Mouse (Mus musculus): ENCODE results near the gene Lima1. TPM values are rescaled to one million over a fixed set of nuclear protein-coding genes. Genes with fewer than 3 reads are reported as not detected.

Lima1 gene
- polyA plus RNA-seq, 1 experiment from 2014 or later = 77.1 TPM

DNA sequence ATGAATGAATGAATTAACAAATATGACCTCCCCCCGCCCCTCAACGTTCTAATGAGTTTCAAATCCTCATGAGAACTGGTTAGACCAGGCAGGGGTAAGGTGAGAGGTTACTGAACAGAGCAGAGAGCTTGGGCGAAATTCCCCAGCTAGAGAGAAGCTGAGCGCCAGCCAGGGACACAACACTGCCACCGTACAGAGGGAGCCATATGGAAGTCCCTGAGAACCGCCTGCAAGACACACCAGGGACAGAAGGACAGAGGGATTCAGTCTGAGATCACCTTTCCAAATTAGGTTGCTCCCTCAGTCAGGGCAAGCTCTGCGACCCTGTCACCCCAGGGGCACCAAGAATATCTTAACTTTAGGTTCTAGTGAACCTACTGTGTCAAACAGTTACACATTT, 37.7 kb downstream of the Lima1 start:
- 61% methylated on average over 7 of the region's 7 CpGs for WGBS
- ATAC-seq (ENCODE audit: low FRiP score, low TSS enrichment) (no peak), DNase-seq (ENCODE audit: low spot score) (no peak)
- H3K27me3 ChIP-seq (ENCODE audit: control insufficient read depth, insufficient read depth, low read length) = no peaks in the 10 kb centered on the region
- H3K4me3 ChIP-seq (ENCODE audit: low read depth, low read length) = no peak overlapping the region
- H3K4me1 ChIP-seq (replicated peaks; ENCODE audit: control insufficient read depth, insufficient read depth) = no peaks in the 10 kb centered on the region
- H3K9ac ChIP-seq (ENCODE audit: low read length) = no peak overlapping the region
- H3K9me3 ChIP-seq (ENCODE audit: control insufficient read depth, low read length) = no peaks in the 10 kb centered on the region
- H3K36me3 ChIP-seq (ENCODE audit: control insufficient read depth, insufficient read depth, low read length) = no peaks in the 10 kb centered on the region
- TF ChIP-seq CTCF (IDR thresholded peaks at IDR 0.05; ENCODE audit: low read depth) (no peak), EP300 (optimal IDR thresholded peaks at IDR 0.05) (no peak)
- no peak overlapping the region for H3K4me2 ChIP-seq (replicated peaks; ENCODE audit: low read depth)
- H3K27ac ChIP-seq (replicated peaks) = peak overlapping the region; percentile 63

DNA sequence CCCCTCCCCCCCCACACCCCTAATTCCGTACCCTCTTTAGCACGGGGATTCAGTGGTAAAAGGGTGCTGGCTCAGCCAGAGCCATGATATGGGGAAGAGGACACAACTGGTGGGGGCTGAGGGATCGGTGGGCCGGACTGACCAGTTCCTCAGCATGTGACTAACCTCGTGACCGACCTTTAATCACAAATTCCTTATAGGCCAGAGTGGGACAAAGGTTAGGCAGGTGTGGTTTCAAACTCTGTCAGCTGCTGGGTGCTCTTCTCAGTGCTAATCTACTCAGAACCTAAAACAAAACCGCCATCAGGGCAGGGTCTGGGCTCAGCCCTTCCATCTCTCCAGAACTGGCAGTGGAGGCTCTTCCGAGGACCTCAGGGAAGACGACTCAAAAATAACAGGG, 40.1 kb downstream of the Lima1 start:
- peak overlapping the region; percentile 83 for H3K27ac ChIP-seq (replicated peaks)
- DNase-seq (ENCODE audit: low spot score) (peak; percentile 75), ATAC-seq (ENCODE audit: low FRiP score, low TSS enrichment) (peak; percentile 78)
- no peaks in the 10 kb centered on the region for H3K27me3 ChIP-seq (ENCODE audit: control insufficient read depth, insufficient read depth, low read length)
- H3K36me3 ChIP-seq (ENCODE audit: control insufficient read depth, insufficient read depth, low read length) = no peaks in the 10 kb centered on the region
- no peaks in the 10 kb centered on the region for H3K4me1 ChIP-seq (replicated peaks; ENCODE audit: control insufficient read depth, insufficient read depth)
- TF ChIP-seq CTCF (IDR thresholded peaks at IDR 0.05; ENCODE audit: low read depth) (no peak), EP300 (optimal IDR thresholded peaks at IDR 0.05) (no peak)
- H3K4me2 ChIP-seq (replicated peaks; ENCODE audit: low read depth) = no peak overlapping the region
- H3K4me3 ChIP-seq (ENCODE audit: low read depth, low read length) = no peak overlapping the region
- WGBS = 38% methylated on average over 9 of the region's 9 CpGs
- H3K9me3 ChIP-seq (ENCODE audit: control insufficient read depth, low read length) = no peaks in the 10 kb centered on the region
- no peak overlapping the region for H3K9ac ChIP-seq (ENCODE audit: low read length)

DNA sequence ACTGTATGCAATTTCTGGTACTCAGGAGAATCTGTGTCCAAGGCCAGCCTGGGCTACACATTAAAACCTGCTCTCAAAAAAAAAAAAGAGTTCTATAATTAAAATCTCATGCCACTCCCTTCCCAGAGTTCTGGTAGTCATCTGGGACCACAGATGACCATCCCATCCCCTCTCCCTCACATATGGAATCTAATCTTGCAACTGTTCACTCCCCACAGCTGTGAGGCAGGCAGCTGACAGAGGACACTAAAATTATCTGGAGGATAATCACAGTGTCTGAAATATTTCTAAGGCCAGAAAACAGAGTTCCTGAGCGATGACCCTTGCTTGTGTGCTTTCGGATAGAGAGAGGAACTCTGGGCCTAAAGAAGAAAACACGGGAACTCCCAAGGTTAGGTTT, 40.6 kb downstream of the Lima1 start:
- H3K4me3 ChIP-seq (ENCODE audit: low read depth, low read length) = no peak overlapping the region
- TF ChIP-seq CTCF (IDR thresholded peaks at IDR 0.05; ENCODE audit: low read depth) = no peak
- TF ChIP-seq EP300 (optimal IDR thresholded peaks at IDR 0.05) = no peak
- no peaks in the 10 kb centered on the region for H3K4me1 ChIP-seq (replicated peaks; ENCODE audit: control insufficient read depth, insufficient read depth)
- H3K9ac ChIP-seq (ENCODE audit: low read length) = no peak overlapping the region
- ATAC-seq (ENCODE audit: low FRiP score, low TSS enrichment) = no peak
- peak overlapping the region; percentile 83 for H3K27ac ChIP-seq (replicated peaks)
- no peaks in the 10 kb centered on the region for H3K9me3 ChIP-seq (ENCODE audit: control insufficient read depth, low read length)
- WGBS = 74% methylated on average over 3 of the region's 3 CpGs
- H3K4me2 ChIP-seq (replicated peaks; ENCODE audit: low read depth) = no peak overlapping the region
- H3K36me3 ChIP-seq (ENCODE audit: control insufficient read depth, insufficient read depth, low read length) = no peaks in the 10 kb centered on the region
- no peaks in the 10 kb centered on the region for H3K27me3 ChIP-seq (ENCODE audit: control insufficient read depth, insufficient read depth, low read length)
- DNase-seq (ENCODE audit: low spot score) = no peak

DNA sequence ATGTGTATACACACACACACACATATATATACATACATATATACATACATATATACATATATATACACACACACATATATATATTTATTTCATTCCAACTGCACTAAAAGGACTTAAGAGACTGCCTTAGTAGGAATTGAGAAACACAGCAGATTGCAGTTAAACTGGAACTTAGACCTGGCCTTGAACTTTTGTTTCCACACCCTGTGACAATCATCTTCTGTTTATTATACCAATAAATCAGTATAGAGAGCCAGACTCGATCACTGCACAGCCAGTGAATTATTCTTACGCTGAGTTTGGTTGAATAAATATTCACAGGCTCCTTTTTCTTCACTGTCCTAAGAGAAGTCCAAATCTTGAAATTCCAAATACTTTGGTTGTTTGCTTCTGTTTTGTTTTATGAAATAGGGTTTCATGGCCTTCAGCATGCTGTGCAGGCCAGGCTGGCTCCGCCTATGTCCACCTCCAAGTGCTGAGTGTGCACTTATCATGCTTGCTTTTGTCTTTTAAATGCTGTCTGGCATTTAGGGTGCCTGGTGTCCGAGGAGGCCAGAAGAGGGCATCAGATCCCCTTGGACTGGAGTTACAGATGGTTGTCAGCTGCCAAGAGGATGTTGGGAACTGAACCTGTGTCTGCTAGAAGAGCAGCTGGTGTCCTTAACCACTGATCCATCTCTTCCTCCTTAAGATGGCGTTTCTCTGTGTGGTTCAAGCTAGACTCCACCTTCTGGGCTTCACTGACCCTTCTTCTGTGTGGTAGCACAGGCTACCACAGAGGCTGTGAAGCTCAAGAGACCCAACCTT, 41.4 kb downstream of the Lima1 start:
- Histone ChIP-seq H3K4me1 (replicated peaks; ENCODE audit: control insufficient read depth, insufficient read depth) (no peaks in the 10 kb centered on the region), H3K27ac (replicated peaks) (peak overlapping the region; percentile 83; the same call in 1 of the 2 replicates), H3K9me3 (ENCODE audit: control insufficient read depth, low read length) (no peaks in the 10 kb centered on the region), H3K9ac (ENCODE audit: low read length) (no peak overlapping the region), H3K27me3 (ENCODE audit: control insufficient read depth, insufficient read depth, low read length) (no peaks in the 10 kb centered on the region), H3K36me3 (ENCODE audit: control insufficient read depth, insufficient read depth, low read length) (no peaks in the 10 kb centered on the region), H3K4me2 (replicated peaks; ENCODE audit: low read depth) (no peak overlapping the region), H3K4me3 (ENCODE audit: low read depth, low read length) (no peak overlapping the region)
- 66% methylated on average over 5 of the region's 5 CpGs for WGBS
- DNase-seq (ENCODE audit: low spot score) = no peak
- ATAC-seq (ENCODE audit: low FRiP score, low TSS enrichment) = no peak
- no peak for TF ChIP-seq EP300 (optimal IDR thresholded peaks at IDR 0.05)
- TF ChIP-seq CTCF (IDR thresholded peaks at IDR 0.05; ENCODE audit: low read depth) = peak; percentile 44

DNA sequence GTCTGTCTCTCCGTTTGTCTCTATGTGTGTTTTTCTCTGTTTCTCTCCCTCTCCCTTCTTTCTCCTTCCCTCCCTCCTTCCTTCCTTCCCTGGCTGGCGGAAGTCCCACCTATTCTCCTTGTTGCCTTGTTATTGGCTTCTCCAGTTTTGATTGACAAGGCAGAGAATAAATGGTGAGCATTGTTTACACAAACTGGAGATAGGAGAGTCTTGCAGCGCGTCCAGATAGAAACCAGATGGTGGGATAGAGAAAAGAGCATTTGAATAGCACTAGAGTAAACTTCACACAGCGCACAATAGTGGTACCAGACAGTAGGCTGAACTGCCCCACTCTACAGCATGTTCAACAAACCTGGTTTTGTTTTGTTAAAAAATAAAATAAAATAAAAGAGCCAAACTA, 43.7 kb downstream of the Lima1 start:
- Histone ChIP-seq H3K4me3 (ENCODE audit: low read depth, low read length) (no peak overlapping the region), H3K4me1 (replicated peaks; ENCODE audit: control insufficient read depth, insufficient read depth) (no peaks in the 10 kb centered on the region), H3K27ac (replicated peaks) (no peak overlapping the region), H3K9me3 (ENCODE audit: control insufficient read depth, low read length) (no peaks in the 10 kb centered on the region), H3K27me3 (ENCODE audit: control insufficient read depth, insufficient read depth, low read length) (no peaks in the 10 kb centered on the region), H3K9ac (ENCODE audit: low read length) (no peak overlapping the region), H3K36me3 (ENCODE audit: control insufficient read depth, insufficient read depth, low read length) (no peaks in the 10 kb centered on the region), H3K4me2 (replicated peaks; ENCODE audit: low read depth) (no peak overlapping the region)
- ATAC-seq (ENCODE audit: low FRiP score, low TSS enrichment) (no peak), DNase-seq (ENCODE audit: low spot score) (no peak)
- 37% methylated on average over 5 of the region's 5 CpGs for WGBS
- no peak for TF ChIP-seq EP300 (optimal IDR thresholded peaks at IDR 0.05)

DNA sequence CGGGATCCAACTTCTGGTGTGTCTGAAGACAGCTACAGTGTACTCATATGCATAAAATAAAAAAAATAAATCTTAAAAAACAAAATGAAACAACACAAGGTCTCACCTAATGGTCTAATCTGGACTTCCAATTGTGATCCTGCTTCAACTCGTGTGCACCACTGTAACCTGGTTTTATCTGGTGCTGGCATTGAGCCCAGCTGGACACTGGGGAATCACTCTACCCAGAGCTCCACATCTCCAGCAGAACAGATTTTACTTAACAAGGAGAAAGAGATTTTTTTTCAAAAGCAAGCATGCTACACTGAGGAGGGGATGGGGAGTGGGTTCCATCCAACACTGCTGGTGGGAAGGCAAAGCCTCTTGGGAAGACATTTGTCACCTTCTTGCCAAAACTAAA, 47.2 kb downstream of the Lima1 start:
- WGBS = 66% methylated on average over 2 of the region's 2 CpGs
- DNase-seq (ENCODE audit: low spot score) (no peak), ATAC-seq (ENCODE audit: low FRiP score, low TSS enrichment) (no peak)
- H3K4me1 ChIP-seq (replicated peaks; ENCODE audit: control insufficient read depth, insufficient read depth) = no peaks in the 10 kb centered on the region
- H3K27me3 ChIP-seq (ENCODE audit: control insufficient read depth, insufficient read depth, low read length) = no peaks in the 10 kb centered on the region
- H3K9ac ChIP-seq (ENCODE audit: low read length) = no peak overlapping the region
- no peak overlapping the region for H3K27ac ChIP-seq (replicated peaks)
- H3K4me2 ChIP-seq (replicated peaks; ENCODE audit: low read depth) = no peak overlapping the region
- H3K9me3 ChIP-seq (ENCODE audit: control insufficient read depth, low read length) = no peaks in the 10 kb centered on the region
- TF ChIP-seq EP300 (optimal IDR thresholded peaks at IDR 0.05) = no peak
- no peak for TF ChIP-seq CTCF (IDR thresholded peaks at IDR 0.05; ENCODE audit: low read depth)
- H3K36me3 ChIP-seq (ENCODE audit: control insufficient read depth, insufficient read depth, low read length) = no peaks in the 10 kb centered on the region
- no peak overlapping the region for H3K4me3 ChIP-seq (ENCODE audit: low read depth, low read length)

Data from stomach, postnatal 0 days (tissue).